Mouse (Mus musculus) left cerebral cortex, postnatal 4 days (tissue): ENCODE measurements around the gene Wdr93. TPM values are rescaled to one million over a fixed set of nuclear protein-coding genes. Genes with fewer than 3 reads are reported as not detected.

Experiments used
- DNase-seq: peaks from one replicate; pipeline ENCODE4 v3.0.0-alpha.2; 2022
- intact Hi-C: fragments of 180-260 bp; cut with DNase I; formaldehyde crosslinking; loops from one replicate; pipeline ENCODE4 v1.15.1; 2025
- total RNA-seq, 2 experiments: library from RNA; stranded (reverse); gene quantifications; 2 replicates each; pipeline ENCODE4 v1.2.3; 2021

The Wdr93 gene
- total RNA-seq: under 1 TPM in 1 of 2 experiments, not detected in 1; 0.30 TPM

- DNase-seq: peak; percentile 75
- intact Hi-C loops: no loop called here
Measured at GRCm38 (mm10) chr7:79742659-79743536, at the start of gene Wdr93, which contains the start of gene Pex11a. Gene Wdr93, plus strand, starts transcription at chr7:79743163. Gene Pex11a, minus strand, starts transcription at chr7:79743131.

- no peak for DNase-seq
- intact Hi-C loops: no loop called here
Measured at GRCm38 (mm10) chr7:79696495-79696894, 46.5 kb upstream of the Wdr93 start.

- DNase-seq: no peak
- intact Hi-C loops: no loop called here
Measured at GRCm38 (mm10) chr7:79702755-79703154, 40.2 kb upstream of the Wdr93 start.

GRCm38 (mm10) chr7:79705210-79705609 is 37.8 kb upstream of the Wdr93 start:
- no peak for DNase-seq
- intact Hi-C loops: no loop called here

GRCm38 (mm10) chr7:79710130-79710607 is 32.8 kb upstream of the Wdr93 start:
- peak; percentile 74 for DNase-seq
- intact Hi-C loops: no loop called here

DNA sequence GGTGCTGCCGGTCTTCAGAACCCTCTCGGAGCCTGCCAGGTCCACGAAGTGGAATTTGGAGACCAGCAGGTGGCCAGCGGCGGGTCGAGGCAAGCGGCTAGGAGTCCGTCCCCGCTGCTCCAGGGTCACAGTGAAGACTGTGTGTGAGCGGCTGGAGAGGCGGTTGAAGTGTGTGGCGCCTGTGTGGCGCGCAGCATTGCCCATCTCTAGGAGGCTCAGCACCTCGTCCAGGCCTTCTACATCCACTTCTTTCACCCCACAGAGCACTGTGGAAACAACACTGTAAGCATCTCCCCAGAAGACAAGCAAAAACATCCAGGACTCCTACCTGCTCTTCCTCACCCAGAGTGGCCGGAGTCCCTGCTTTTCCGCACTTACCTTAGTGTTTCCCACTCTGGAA is 32.1 kb upstream of the Wdr93 start:
- intact Hi-C loops: no loop called here
- DNase-seq: no peak

- intact Hi-C loops: no loop called here
- peak; percentile 88 for DNase-seq
Measured at GRCm38 (mm10) chr7:79715187-79715981, 27.6 kb upstream of the Wdr93 start, which contains the start of gene Kif7. Gene Kif7, minus strand, starts transcription at chr7:79715720.

DNA sequence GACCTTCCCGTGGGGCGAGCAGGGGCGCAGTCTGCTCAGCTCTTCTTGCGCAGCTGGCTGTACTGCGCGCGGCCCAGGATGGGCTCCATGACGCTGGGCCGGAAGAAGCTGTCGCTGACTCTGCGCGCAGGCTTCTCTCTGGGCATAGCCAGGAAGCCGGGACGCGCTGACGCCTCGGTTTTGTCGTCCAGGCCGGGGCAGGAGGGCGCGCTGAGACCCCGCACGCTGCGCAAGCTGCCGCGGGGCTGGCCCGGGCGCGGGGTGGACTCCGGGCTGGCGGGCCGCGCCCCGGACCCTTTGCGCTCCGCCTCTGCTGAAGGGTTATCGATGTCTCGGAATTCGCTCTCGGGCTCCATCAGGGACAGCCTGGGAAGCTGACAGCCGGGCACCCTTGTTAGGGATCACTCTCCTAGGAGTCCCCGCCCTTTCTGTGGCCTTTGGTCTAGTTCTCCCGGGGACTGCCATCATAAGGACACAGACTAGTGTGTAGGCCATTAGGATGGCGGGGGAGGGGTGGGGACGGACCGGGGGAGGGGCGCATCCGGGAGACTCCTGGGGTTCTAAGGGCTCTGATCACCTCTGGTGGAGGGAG is 21.5 kb upstream of the Wdr93 start:
- peak; percentile 27 for DNase-seq
- intact Hi-C loops: no loop called here

DNA sequence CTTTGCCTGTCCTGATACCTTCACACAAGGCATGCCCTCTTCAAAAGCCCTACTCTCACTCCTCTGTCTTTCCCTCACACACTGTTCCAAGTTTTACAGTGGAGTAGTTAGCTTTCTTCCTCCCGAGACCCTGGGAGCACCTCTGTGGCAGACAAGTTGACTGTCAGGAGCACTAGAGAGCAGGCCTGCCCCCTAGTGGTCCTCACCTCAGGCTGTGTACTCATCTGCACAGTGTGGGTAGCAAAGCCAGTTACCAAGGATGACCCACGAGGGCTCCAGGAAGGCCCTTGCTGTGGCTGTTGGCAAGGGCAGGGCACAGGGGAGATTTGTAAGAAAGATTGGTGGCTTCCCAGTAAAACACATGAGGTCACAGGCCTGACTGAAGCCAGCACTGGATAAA is 15.9 kb upstream of the Wdr93 start:
- intact Hi-C loops: no loop called here
- peak; percentile 62 for DNase-seq

GRCm38 (mm10) chr7:79728219-79728618 is 14.7 kb upstream of the Wdr93 start:
- intact Hi-C loops: no loop called here
- DNase-seq: peak; percentile 46

GRCm38 (mm10) chr7:79729169-79729568 is 13.8 kb upstream of the Wdr93 start:
- DNase-seq: peak; percentile 73
- intact Hi-C loops: no loop called here

GRCm38 (mm10) chr7:79729743-79730370 is 13.1 kb upstream of the Wdr93 start:
- peak; percentile 20 for DNase-seq
- intact Hi-C loops: no loop called here

GRCm38 (mm10) chr7:79731438-79731837 is 11.5 kb upstream of the Wdr93 start:
- intact Hi-C loops: no loop called here
- no peak for DNase-seq

DNA sequence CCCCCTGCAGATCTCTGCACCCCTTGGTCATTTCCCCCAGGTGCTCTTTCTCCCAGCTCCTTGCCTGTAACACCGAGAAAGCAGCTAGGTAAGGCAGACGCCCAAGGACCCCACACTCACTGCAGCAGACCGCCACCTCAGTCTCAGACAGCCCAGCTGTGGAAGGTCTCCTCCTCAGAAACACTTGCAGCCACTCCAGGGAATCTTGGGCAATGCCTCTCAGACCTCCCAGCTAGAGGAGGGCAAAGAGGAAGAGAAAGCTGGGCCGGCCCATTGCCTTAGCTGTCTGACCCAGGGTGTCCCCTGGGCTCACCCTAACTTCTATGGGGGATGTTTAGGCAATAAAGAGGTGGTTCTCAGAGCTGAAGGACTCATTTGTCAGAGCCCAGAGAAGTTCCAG is 10.3 kb upstream of the Wdr93 start, which contains the start of gene Plin1:
TSS of gene Plin1 (minus strand) at position 282 of the 400 bp plus-strand sequence.
- DNase-seq: no peak
- intact Hi-C loops: no loop called here

GRCm38 (mm10) chr7:79734563-79734962 is 8.4 kb upstream of the Wdr93 start:
- DNase-seq: no peak
- intact Hi-C loops: no loop called here

DNA sequence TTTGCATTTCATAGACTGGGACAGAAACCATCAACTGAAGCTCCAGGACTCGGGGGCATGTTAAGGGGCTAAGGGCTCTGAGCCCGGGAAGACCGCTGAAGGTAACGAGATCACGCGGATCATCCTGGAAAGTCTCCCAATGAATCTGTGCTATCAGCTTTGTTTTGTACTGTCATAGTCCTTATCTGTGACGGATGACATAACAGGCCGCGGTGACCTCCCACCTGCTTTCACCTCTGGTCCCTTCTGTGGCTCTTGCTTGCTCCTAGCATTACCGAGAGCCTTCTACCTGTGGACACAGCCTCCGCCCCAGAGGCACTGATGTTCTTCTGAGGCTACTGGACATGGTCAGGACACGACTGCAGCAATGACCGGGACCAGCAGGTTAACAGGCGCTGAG is 6.5 kb upstream of the Wdr93 start:
- no peak for DNase-seq
- intact Hi-C loops: no loop called here

- intact Hi-C loops: no loop called here
- no peak for DNase-seq
Measured at GRCm38 (mm10) chr7:79738913-79739312, 4.0 kb upstream of the Wdr93 start.

- DNase-seq: no peak
- intact Hi-C loops: no loop called here
Measured at GRCm38 (mm10) chr7:79740279-79740678, 2.7 kb upstream of the Wdr93 start.

GRCm38 (mm10) chr7:79742277-79742658 is 695 bp upstream of the Wdr93 start:
- intact Hi-C loops: no loop called here
- no peak for DNase-seq

DNA sequence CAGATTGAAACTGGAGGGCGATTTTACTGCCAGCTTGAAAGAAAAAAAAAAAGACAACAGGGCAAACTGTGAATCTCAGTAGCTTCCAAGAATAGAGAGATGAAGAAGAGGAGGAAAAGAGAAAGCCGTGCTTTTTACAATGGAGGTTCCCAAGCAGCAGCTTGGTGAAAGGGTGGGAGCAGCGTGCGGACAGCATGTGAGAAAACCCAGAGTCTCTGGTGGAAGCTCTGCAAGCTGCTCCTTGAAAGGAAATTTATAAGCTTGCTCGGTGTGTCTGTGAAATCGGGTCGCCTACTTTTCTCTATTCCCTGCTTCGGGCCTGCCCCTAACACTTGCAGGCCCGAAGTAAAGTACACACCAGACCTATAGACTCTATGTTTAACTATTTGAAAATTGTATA is 1.1 kb downstream of the Wdr93 start:
- no peak for DNase-seq

GRCm38 (mm10) chr7:79744585-79744984 is 1.6 kb downstream of the Wdr93 start:
- intact Hi-C loops: no loop called here

More for the DNA sequence above, 1.1 kb downstream of the Wdr93 start:
- intact Hi-C loops: no loop called here

More at GRCm38 (mm10) chr7:79744585-79744984, 1.6 kb downstream of the Wdr93 start:
- no peak for DNase-seq
